Mouse (Mus musculus) hindbrain, postnatal 0 days (tissue): ENCODE data around the gene Slc25a29. TPM values are rescaled to one million over a fixed set of nuclear protein-coding genes. Genes with fewer than 3 reads are reported as not detected.
A peak's percentile ranks its signal among the peaks of the same experiment; 100 is the strongest.
"Not testable (repeated sequence)": the region's sequence is repeated elsewhere in the genome, so short reads cannot be mapped to it uniquely, and the experiment has no call there.

ENCODE experiments used
- ATAC-seq: fragments of 200-750 bp; cut with Nextera tagmentation; 2 replicates; pipeline ENCODE4 v1.8.0; 2017; ENCODE audit warnings: mild to moderate bottlenecking, moderate TSS enrichment, moderate library complexity
- DNase-seq: peaks from one replicate; pipeline ENCODE4 v3.0.0-alpha.2; 2015; ENCODE audit warnings: low spot score
- H3K27ac ChIP-seq: fragments of 300-500 bp; sonication (generic); 2 replicates; pipeline ENCODE4 v1.5.1; 2014; ENCODE audit warnings: mild to moderate bottlenecking
- H3K27me3 ChIP-seq: fragments of 300-500 bp; sonication (generic); 2 replicates; pipeline ENCODE4 v1.6.1; 2014; ENCODE audit warnings: low read length, mixed read lengths; ENCODE audit not compliant: insufficient read depth
- H3K36me3 ChIP-seq: fragments of 300-500 bp; sonication (generic); 2 replicates; pipeline ENCODE4 v1.6.1; 2014; ENCODE audit warnings: low read length, mixed read lengths; ENCODE audit not compliant: insufficient read depth
- H3K4me1 ChIP-seq: fragments of 300-500 bp; sonication (generic); 2 replicates; pipeline ENCODE4 v1.6.1; 2014; ENCODE audit warnings: antibody characterized with exemption, low read length, mixed read lengths; ENCODE audit not compliant: insufficient read depth
- H3K4me2 ChIP-seq: fragments of 300-500 bp; sonication (generic); 2 replicates; pipeline ENCODE4 v1.6.1; 2014; ENCODE audit warnings: low read depth, mild to moderate bottlenecking, low read length, moderate library complexity, mixed read lengths
- H3K4me3 ChIP-seq: fragments of 300-500 bp; sonication (generic); 2 replicates; pipeline ENCODE4 v1.5.1; 2014; ENCODE audit warnings: low read length
- H3K9ac ChIP-seq: fragments of 300-500 bp; sonication (generic); replicated peaks from 2 replicates; pipeline ENCODE4 v1.6.1; 2014; ENCODE audit warnings: mild to moderate bottlenecking, low read length, moderate library complexity, mixed read lengths
- H3K9me3 ChIP-seq: fragments of 300-500 bp; sonication (generic); 2 replicates; pipeline ENCODE4 v1.6.1; 2016; ENCODE audit warnings: low read length, mixed read lengths
- CTCF ChIP-seq: IDR thresholded peaks from 2 replicates; pipeline ENCODE4 v1.5.1; 2016; ENCODE audit warnings: antibody characterized with exemption, control low read depth, low read depth
- WGBS: fragments of 180-500 bp; shearing (Covaris S2); extraction: QIAGEN DNeasy Blood & Tissue Kit; methylation state at CpG from one replicate; pipeline ENCODE4 v1.1.7; 2014; 5-methylcytosine and 5-hydroxymethylcytosine counted together
- polyA plus RNA-seq: library from polyadenylated mRNA; unstranded; fragments of >200 nt; fragmentation: Nextera tagmentation; extraction: Ambion mirVana; gene quantifications from 2 replicates; pipeline ENCODE4 v1.2.1, GENCODE M21; 2015
- total RNA-seq: library from RNA; depleted of rRNA; stranded (reverse); fragments of >200 nt; gene quantifications from 2 replicates; pipeline ENCODE4 v1.2.3, GENCODE M21; 2014

Slc25a29 gene
- total and polyA plus RNA-seq, 2 experiments from 2014 or later = 13.0 to 18.0 TPM

DNA sequence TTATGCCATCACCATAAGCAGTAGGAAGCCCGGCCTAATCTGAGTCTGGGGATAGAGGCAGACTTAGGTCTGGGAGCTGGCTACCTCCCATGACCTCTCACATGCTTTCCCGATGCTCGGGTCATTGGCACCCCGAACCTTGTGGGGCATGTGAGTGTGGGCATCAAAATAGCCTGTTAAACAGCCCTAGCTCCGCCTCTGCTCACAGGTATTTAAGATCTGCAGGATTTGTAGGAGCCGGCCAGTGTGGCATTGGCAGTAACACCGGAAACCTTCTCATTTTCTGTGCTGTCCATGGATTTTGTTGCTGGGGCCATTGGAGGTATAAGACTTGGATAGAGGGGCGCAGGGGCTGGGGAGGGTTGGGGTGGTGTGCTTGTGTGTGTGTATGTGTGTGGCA is 15.2 kb upstream of the Slc25a29 start:
- no peak for DNase-seq

DNA sequence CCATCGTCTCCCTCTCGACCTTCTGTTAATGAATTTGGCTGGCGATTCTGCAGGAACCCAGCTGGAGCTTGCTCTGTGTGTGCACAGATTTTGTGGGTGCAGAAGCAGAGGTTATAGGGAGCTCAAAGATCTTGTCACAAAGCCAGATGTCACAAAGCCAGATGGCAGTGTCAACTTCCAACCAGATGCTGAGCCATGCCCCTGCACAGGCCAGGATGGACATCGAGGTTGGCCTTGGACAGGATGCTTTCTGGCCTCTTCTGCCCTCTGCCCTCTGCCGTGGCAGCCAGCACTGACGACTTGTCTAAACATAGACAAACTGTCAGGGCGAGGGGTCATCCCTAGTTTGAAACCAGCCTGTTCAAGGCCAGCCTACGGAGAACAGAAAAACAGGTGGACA is 14.4 kb upstream of the Slc25a29 start:
- no peak for TF ChIP-seq CTCF
- Histone ChIP-seq H3K27ac (no peak overlapping the region), H3K4me2 (no peak overlapping the region), H3K4me1 (no peaks in the 10 kb centered on the region), H3K36me3 (no peaks in the 10 kb centered on the region), H3K9me3 (no peaks in the 10 kb centered on the region), H3K9ac (no peak overlapping the region), H3K27me3 (no peaks in the 10 kb centered on the region), H3K4me3 (no peak overlapping the region)
- 38% methylated on average over 8 of the region's 8 CpGs for WGBS
- ATAC-seq (peak; percentile 39; the same call in 1 of the 2 replicates), DNase-seq (no peak)

More for the DNA sequence above, 15.2 kb upstream of the Slc25a29 start:
- Histone ChIP-seq H3K27ac (no peak overlapping the region), H3K9me3 (no peaks in the 10 kb centered on the region), H3K36me3 (no peaks in the 10 kb centered on the region), H3K4me3 (no peak overlapping the region), H3K4me2 (no peak overlapping the region), H3K9ac (no peak overlapping the region), H3K4me1 (no peaks in the 10 kb centered on the region), H3K27me3 (no peaks in the 10 kb centered on the region)
- WGBS = 91% methylated on average over 8 of the region's 8 CpGs
- no peak for TF ChIP-seq CTCF
- no peak for ATAC-seq

GRCm38 (mm10) chr12:108849488-108850022 is 13.9 kb upstream of the Slc25a29 start:
- WGBS = 76% methylated on average over 4 of the region's 4 CpGs
- no peak for TF ChIP-seq CTCF
- no peak overlapping the region for H3K4me3 ChIP-seq
- ATAC-seq (no peak), DNase-seq (no peak)
- H3K27ac ChIP-seq = no peak overlapping the region
- no peaks in the 10 kb centered on the region for H3K27me3 ChIP-seq
- H3K4me2 ChIP-seq = no peak overlapping the region
- no peak overlapping the region for H3K9ac ChIP-seq
- H3K36me3 ChIP-seq = no peaks in the 10 kb centered on the region
- H3K9me3 ChIP-seq = no peaks in the 10 kb centered on the region
- no peaks in the 10 kb centered on the region for H3K4me1 ChIP-seq

DNA sequence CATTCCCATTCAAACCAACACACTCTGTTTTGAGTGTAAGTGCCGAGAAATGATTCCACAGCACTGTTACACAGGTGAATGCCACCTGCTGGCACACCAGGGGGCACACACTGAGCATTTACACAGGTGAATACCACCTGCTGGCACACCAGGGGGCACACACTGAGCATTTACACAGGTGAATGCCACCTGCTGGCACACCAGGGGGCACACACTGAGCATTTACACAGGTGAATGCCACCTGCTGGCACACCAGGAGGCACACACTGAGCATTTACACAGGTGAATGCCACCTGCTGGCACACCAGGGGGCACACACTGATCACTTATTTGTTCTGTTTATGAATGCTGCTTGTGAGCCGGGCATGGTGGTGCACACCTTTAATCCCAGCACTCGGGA is 12.3 kb upstream of the Slc25a29 start:
- not testable (repeated sequence) for H3K4me1 ChIP-seq, ATAC-seq, DNase-seq, H3K27me3 ChIP-seq, H3K9me3 ChIP-seq, H3K9ac ChIP-seq, H3K4me2 ChIP-seq, H3K4me3 ChIP-seq, H3K36me3 ChIP-seq, H3K27ac ChIP-seq
- 92% methylated on average over 3 of the region's 3 CpGs for WGBS
- TF ChIP-seq CTCF = peak; percentile 25; the same call in 1 of the 2 replicates

- no peak overlapping the region for H3K9ac ChIP-seq
- H3K4me2 ChIP-seq = no peak overlapping the region
- ATAC-seq (no peak), DNase-seq (no peak)
- no peaks in the 10 kb centered on the region for H3K9me3 ChIP-seq
- TF ChIP-seq CTCF = no peak
- 80% methylated on average over 7 of the region's 7 CpGs for WGBS
- no peak overlapping the region for H3K4me3 ChIP-seq
- no peak overlapping the region for H3K27ac ChIP-seq
- peaks cover 6% of the 10 kb centered on the region for H3K4me1 ChIP-seq
- H3K27me3 ChIP-seq = no peaks in the 10 kb centered on the region
- H3K36me3 ChIP-seq = peaks cover 4% of the 10 kb centered on the region; the same call in 1 of the 2 replicates
These were observed 7.0 kb upstream of the Slc25a29 start for GRCm38 (mm10) chr12:108842663-108843062.

- Histone ChIP-seq H3K36me3 (peaks cover 4% of the 10 kb centered on the region; the same call in 1 of the 2 replicates), H3K4me3 (no peak overlapping the region), H3K27ac (no peak overlapping the region), H3K9ac (no peak overlapping the region), H3K9me3 (no peaks in the 10 kb centered on the region), H3K27me3 (no peaks in the 10 kb centered on the region), H3K4me1 (peaks cover 15% of the 10 kb centered on the region), H3K4me2 (no peak overlapping the region)
- TF ChIP-seq CTCF = no peak
- WGBS = 85% methylated on average over 6 of the region's 6 CpGs
- DNase-seq = no peak
- no peak for ATAC-seq
These were observed 5.5 kb upstream of the Slc25a29 start for GRCm38 (mm10) chr12:108841181-108841580.

- H3K4me3 ChIP-seq = peak overlapping the region; percentile 60
- no peak for TF ChIP-seq CTCF
- H3K27ac ChIP-seq = peak overlapping the region; percentile 74; the same call in 1 of the 2 replicates
- WGBS = 58% methylated on average over 7 of the region's 7 CpGs
- H3K4me1 ChIP-seq = peaks cover 44% of the 10 kb centered on the region
- DNase-seq = no peak
- peak overlapping the region; percentile 84 for H3K4me2 ChIP-seq
- H3K36me3 ChIP-seq = peaks cover 4% of the 10 kb centered on the region; the same call in 1 of the 2 replicates
- no peak for ATAC-seq
- H3K9me3 ChIP-seq = no peaks in the 10 kb centered on the region
- peak overlapping the region; percentile 56 for H3K9ac ChIP-seq
- H3K27me3 ChIP-seq = no peaks in the 10 kb centered on the region
These were observed 1.0 kb upstream of the Slc25a29 start for GRCm38 (mm10) chr12:108836722-108837121.
